Mouse (Mus musculus) midbrain, embryonic 16.5 days (tissue): ENCODE measurements around the gene Cytl1. TPM values are rescaled to one million over a fixed set of nuclear protein-coding genes. Genes with fewer than 3 reads are reported as not detected.

Experiments
- ATAC-seq: fragments of 200-750 bp; cut with Nextera tagmentation; 2 replicates; pipeline ENCODE4 v1.8.0; 2017; ENCODE audit warnings: moderate TSS enrichment
- H3K27ac ChIP-seq: fragments of 300-500 bp; sonication (generic); 2 replicates; pipeline ENCODE4 v1.5.1; 2014; ENCODE audit warnings: mild to moderate bottlenecking, low read length, mixed read lengths
- H3K27me3 ChIP-seq: fragments of 300-500 bp; sonication (generic); 2 replicates; pipeline ENCODE4 v1.6.1; 2014; ENCODE audit warnings: low read depth, low read length, mixed read lengths; ENCODE audit not compliant: control insufficient read depth, insufficient read depth
- H3K36me3 ChIP-seq: fragments of 300-500 bp; sonication (generic); 2 replicates; pipeline ENCODE4 v1.6.1; 2014; ENCODE audit warnings: mild to moderate bottlenecking, low read length, moderate library complexity, mixed read lengths; ENCODE audit not compliant: control insufficient read depth, insufficient read depth
- H3K4me1 ChIP-seq: fragments of 300-500 bp; sonication (generic); 2 replicates; pipeline ENCODE4 v1.6.1; 2014; ENCODE audit warnings: mild to moderate bottlenecking, low read length, mixed read lengths; ENCODE audit not compliant: control insufficient read depth, insufficient read depth
- H3K4me2 ChIP-seq: fragments of 300-500 bp; sonication (generic); 2 replicates; pipeline ENCODE4 v1.6.1; 2014; ENCODE audit warnings: mild to moderate bottlenecking, low read length, mixed read lengths
- H3K4me3 ChIP-seq: fragments of 300-500 bp; sonication (generic); 2 replicates; pipeline ENCODE4 v1.5.1; 2014; ENCODE audit warnings: low read depth, mild to moderate bottlenecking, low read length, moderate library complexity, mixed read lengths
- H3K9ac ChIP-seq: fragments of 300-500 bp; sonication (generic); 2 replicates; pipeline ENCODE4 v1.6.1; 2014; ENCODE audit warnings: low read depth, low read length, mixed read lengths
- H3K9me3 ChIP-seq: fragments of 300-500 bp; sonication (generic); replicated peaks from 2 replicates; pipeline ENCODE4 v1.6.1; 2014; ENCODE audit warnings: mild to moderate bottlenecking, low read length, mixed read lengths; ENCODE audit not compliant: control insufficient read depth, poor library complexity, severe bottlenecking
- WGBS: fragments of 180-500 bp; shearing (Covaris S2); extraction: QIAGEN DNeasy Blood & Tissue Kit; methylation state at CpG from one replicate; pipeline ENCODE4 v1.1.7; 2014; 5-methylcytosine and 5-hydroxymethylcytosine counted together
- polyA plus RNA-seq: library from polyadenylated mRNA; unstranded; fragments of >200 nt; fragmentation: Nextera tagmentation; extraction: Ambion mirVana; gene quantifications from 2 replicates; pipeline ENCODE4 v1.2.1, GENCODE M21; 2015

Gene Cytl1
- polyA plus RNA-seq, 1 experiment from 2014 or later: 0.21 TPM

- no peak for ATAC-seq
- no peaks in the 10 kb centered on the region for H3K9me3 ChIP-seq
- no peaks in the 10 kb centered on the region for H3K4me1 ChIP-seq
- 89% methylated on average over 7 of the region's 7 CpGs for WGBS
- no peak overlapping the region for H3K4me3 ChIP-seq
- H3K27me3 ChIP-seq: no peaks in the 10 kb centered on the region
- no peak overlapping the region for H3K27ac ChIP-seq
- H3K4me2 ChIP-seq: no peak overlapping the region
- H3K9ac ChIP-seq: no peak overlapping the region
- no peaks in the 10 kb centered on the region for H3K36me3 ChIP-seq
These were observed 18.0 kb downstream of the Cytl1 start for GRCm38 (mm10) chr5:37753366-37753765.

GRCm38 (mm10) chr5:37762046-37762445, 26.7 kb downstream of the Cytl1 start:
- H3K9me3 ChIP-seq: no peaks in the 10 kb centered on the region
- H3K36me3 ChIP-seq: no peaks in the 10 kb centered on the region
- no peak overlapping the region for H3K9ac ChIP-seq
- ATAC-seq: no peak
- no peak overlapping the region for H3K27ac ChIP-seq
- H3K4me1 ChIP-seq: no peaks in the 10 kb centered on the region
- no peaks in the 10 kb centered on the region for H3K27me3 ChIP-seq
- no peak overlapping the region for H3K4me2 ChIP-seq
- 95% methylated on average over 3 of the region's 3 CpGs for WGBS
- no peak overlapping the region for H3K4me3 ChIP-seq

GRCm38 (mm10) chr5:37765851-37766250, 30.5 kb downstream of the Cytl1 start:
- WGBS: 16% methylated on average over 8 of the region's 8 CpGs
- H3K27ac ChIP-seq: no peak overlapping the region
- ATAC-seq: no peak

GRCm38 (mm10) chr5:37767231-37767630, 31.9 kb downstream of the Cytl1 start:
- Histone ChIP-seq H3K4me2 (no peak overlapping the region), H3K9me3 (no peaks in the 10 kb centered on the region), H3K4me3 (no peak overlapping the region), H3K36me3 (no peaks in the 10 kb centered on the region), H3K4me1 (peaks cover 8% of the 10 kb centered on the region; the same call in 1 of the 2 replicates), H3K27me3 (no peaks in the 10 kb centered on the region), H3K27ac (no peak overlapping the region), H3K9ac (no peak overlapping the region)
- 83% methylated on average over 5 of the region's 5 CpGs for WGBS
- ATAC-seq: no peak

More at GRCm38 (mm10) chr5:37765851-37766250, 30.5 kb downstream of the Cytl1 start:
- Histone ChIP-seq H3K4me2 (no peak overlapping the region), H3K27me3 (no peaks in the 10 kb centered on the region), H3K36me3 (no peaks in the 10 kb centered on the region), H3K4me3 (no peak overlapping the region), H3K9me3 (no peaks in the 10 kb centered on the region), H3K9ac (no peak overlapping the region), H3K4me1 (peaks cover 8% of the 10 kb centered on the region; the same call in 1 of the 2 replicates)

DNA sequence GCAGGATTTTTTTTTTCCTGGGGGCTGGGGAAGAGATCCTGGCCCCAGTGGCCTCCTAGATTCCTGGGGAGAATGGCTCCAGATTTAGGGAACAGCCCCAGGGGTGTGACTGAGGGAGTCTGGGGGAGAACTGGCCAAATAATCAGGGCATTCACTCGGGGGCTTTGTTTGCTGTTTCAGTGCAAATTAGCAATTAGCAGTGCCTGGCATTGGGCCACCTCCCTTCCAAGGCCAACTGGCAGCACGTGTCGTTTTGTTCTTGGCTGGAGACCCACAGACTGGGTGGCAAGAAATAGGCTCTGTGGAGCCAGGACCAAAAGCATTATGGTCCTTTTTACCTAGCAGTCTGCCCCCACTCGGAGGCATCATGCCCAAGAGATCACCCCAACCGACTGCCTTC, 33.7 kb downstream of the Cytl1 start:
- 15% methylated on average over 5 of the region's 5 CpGs for WGBS
- Histone ChIP-seq H3K4me3 (no peak overlapping the region), H3K4me1 (peaks cover 8% of the 10 kb centered on the region; the same call in 1 of the 2 replicates), H3K27me3 (no peaks in the 10 kb centered on the region), H3K9ac (no peak overlapping the region), H3K36me3 (no peaks in the 10 kb centered on the region), H3K4me2 (no peak overlapping the region), H3K9me3 (no peaks in the 10 kb centered on the region), H3K27ac (no peak overlapping the region)
- ATAC-seq: peak; percentile 72

GRCm38 (mm10) chr5:37770870-37771269, 35.6 kb downstream of the Cytl1 start:
- Histone ChIP-seq H3K4me1 (peaks cover 8% of the 10 kb centered on the region; the same call in 1 of the 2 replicates), H3K36me3 (no peaks in the 10 kb centered on the region), H3K27ac (no peak overlapping the region), H3K4me3 (no peak overlapping the region), H3K9me3 (no peaks in the 10 kb centered on the region), H3K9ac (no peak overlapping the region), H3K27me3 (no peaks in the 10 kb centered on the region), H3K4me2 (no peak overlapping the region)
- ATAC-seq: no peak
- 85% methylated on average over 6 of the region's 6 CpGs for whole genome bisulfite sequencing

GRCm38 (mm10) chr5:37774011-37774410, 38.7 kb downstream of the Cytl1 start:
- Histone ChIP-seq H3K4me3 (no peak overlapping the region), H3K36me3 (no peaks in the 10 kb centered on the region), H3K27me3 (no peaks in the 10 kb centered on the region), H3K9ac (no peak overlapping the region), H3K4me2 (no peak overlapping the region), H3K9me3 (no peaks in the 10 kb centered on the region), H3K27ac (no peak overlapping the region), H3K4me1 (peaks cover 3% of the 10 kb centered on the region; the same call in 1 of the 2 replicates)
- WGBS: 73% methylated on average over 4 of the region's 4 CpGs
- no peak for ATAC-seq

GRCm38 (mm10) chr5:37775681-37776080, 40.4 kb downstream of the Cytl1 start:
- Histone ChIP-seq H3K27ac (no peak overlapping the region), H3K4me2 (no peak overlapping the region), H3K27me3 (no peaks in the 10 kb centered on the region), H3K4me1 (no peaks in the 10 kb centered on the region), H3K9me3 (no peaks in the 10 kb centered on the region), H3K36me3 (no peaks in the 10 kb centered on the region), H3K4me3 (no peak overlapping the region), H3K9ac (no peak overlapping the region)
- WGBS: 36% methylated on average over 5 of the region's 5 CpGs
- ATAC-seq: no peak

DNA sequence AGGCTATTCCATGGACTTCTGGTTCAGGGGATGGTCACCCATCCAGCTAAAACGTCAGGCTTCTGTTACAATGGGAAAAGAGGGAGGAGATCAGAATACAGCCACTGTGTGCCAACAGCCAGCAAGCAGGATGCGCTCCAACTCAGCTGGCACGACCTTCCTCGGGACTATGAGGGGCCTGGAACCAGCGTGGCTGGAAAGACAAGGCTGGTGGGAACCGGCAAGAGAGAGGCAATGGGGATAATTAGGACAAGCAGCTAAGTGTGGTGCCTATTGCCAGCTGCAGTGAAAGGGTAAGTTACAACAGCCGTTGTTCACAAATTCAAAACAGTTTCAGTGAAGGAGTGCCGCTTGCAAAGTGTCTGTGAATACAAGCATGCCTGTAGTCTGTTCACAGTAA, 48.0 kb downstream of the Cytl1 start:
- H3K27ac ChIP-seq: no peak overlapping the region
- no peaks in the 10 kb centered on the region; the same call in 1 of the 2 replicates for H3K27me3 ChIP-seq
- no peak for ATAC-seq
- H3K4me3 ChIP-seq: no peak overlapping the region
- no peak overlapping the region for H3K9ac ChIP-seq
- H3K4me2 ChIP-seq: no peak overlapping the region
- no peaks in the 10 kb centered on the region for H3K4me1 ChIP-seq
- H3K9me3 ChIP-seq: no peaks in the 10 kb centered on the region
- no peaks in the 10 kb centered on the region for H3K36me3 ChIP-seq
- WGBS: 65% methylated on average over 8 of the region's 8 CpGs
